Mouse (Mus musculus): ENCODE results near the gene Sipa1l3. TPM values are rescaled to one million over a fixed set of nuclear protein-coding genes. Genes with fewer than 3 reads are reported as not detected.

Gene Sipa1l3
- polyA plus RNA-seq, 1 experiment, result 93.0 TPM

GRCm38 (mm10) chr7:29383255-29383654 lies 135.2 kb downstream of the Sipa1l3 start:
- peak; percentile 79 for DNase-seq
- Histone ChIP-seq H3K36me3 (ENCODE audit: control insufficient read depth, insufficient read depth, low read length) (0 out of 2 replicates have a peak, but pooled peaks cover 4% of the 10 kb centered on the region), H3K27me3 (ENCODE audit: control insufficient read depth, insufficient read depth, low read length) (no peaks in the 10 kb centered on the region), H3K4me1 (replicated peaks; ENCODE audit: control insufficient read depth, insufficient read depth, low read length) (no peaks in the 10 kb centered on the region), H3K4me3 (ENCODE audit: control insufficient read depth, insufficient read depth, low read length) (no peak overlapping the region), H3K27ac (ENCODE audit: control insufficient read depth, insufficient read depth, low read length) (no peak overlapping the region)
- TF ChIP-seq POLR2A (IDR thresholded peaks at IDR 0.05; ENCODE audit: control insufficient read depth, extremely low read depth, insufficient read depth, low read length, poor library complexity) (no peak), CTCF (IDR thresholded peaks at IDR 0.05; ENCODE audit: borderline replicate concordance, control insufficient read depth, extremely low read depth, insufficient read depth, low read length, poor library complexity) (peak; percentile 92)
- WGBS, result 44% methylated on average over 10 of the region's 10 CpGs

DNA sequence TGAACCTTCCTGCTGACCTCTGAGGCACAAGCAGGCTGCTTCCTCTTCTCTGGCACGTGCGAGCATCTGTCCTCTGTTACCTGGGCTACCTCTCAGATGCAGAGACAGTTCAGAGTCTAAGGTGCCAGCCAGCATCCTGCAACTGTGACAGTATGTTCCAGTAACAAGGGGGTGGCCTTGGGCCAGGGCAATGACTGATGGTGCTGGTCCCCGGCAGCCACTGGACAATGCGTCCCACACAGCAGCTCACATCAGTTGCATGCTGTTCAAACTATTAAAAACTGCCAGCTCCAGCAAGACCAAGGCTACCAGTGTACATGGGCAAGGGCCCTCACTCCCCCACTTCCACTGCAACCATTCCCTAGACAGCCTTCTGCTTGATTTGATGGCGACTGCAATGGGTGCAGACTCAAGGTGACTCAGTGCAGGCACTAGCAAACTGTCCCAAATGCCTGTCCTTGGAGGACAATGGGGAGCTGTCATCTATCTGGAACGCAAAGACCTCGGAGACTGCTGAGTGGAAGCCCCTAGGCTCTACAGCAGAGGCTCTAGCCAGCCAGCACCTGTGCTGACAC lies 136.9 kb downstream of the Sipa1l3 start:
- TF ChIP-seq POLR2A (IDR thresholded peaks at IDR 0.05; ENCODE audit: control insufficient read depth, extremely low read depth, insufficient read depth, low read length, poor library complexity) (no peak), CTCF (IDR thresholded peaks at IDR 0.05; ENCODE audit: borderline replicate concordance, control insufficient read depth, extremely low read depth, insufficient read depth, low read length, poor library complexity) (no peak)
- Histone ChIP-seq H3K27me3 (ENCODE audit: control insufficient read depth, insufficient read depth, low read length) (no peaks in the 10 kb centered on the region), H3K4me1 (replicated peaks; ENCODE audit: control insufficient read depth, insufficient read depth, low read length) (no peaks in the 10 kb centered on the region), H3K27ac (ENCODE audit: control insufficient read depth, insufficient read depth, low read length) (no peak overlapping the region), H3K4me3 (ENCODE audit: control insufficient read depth, insufficient read depth, low read length) (no peak overlapping the region), H3K36me3 (ENCODE audit: control insufficient read depth, insufficient read depth, low read length) (no peaks in the 10 kb centered on the region)
- 96% methylated on average over 7 of the region's 7 CpGs for WGBS
- no peak for DNase-seq

GRCm38 (mm10) chr7:29374054-29374453 lies 144.4 kb downstream of the Sipa1l3 start:
- no peaks in the 10 kb centered on the region for H3K36me3 ChIP-seq (ENCODE audit: control insufficient read depth, insufficient read depth, low read length)
- TF ChIP-seq POLR2A (IDR thresholded peaks at IDR 0.05; ENCODE audit: control insufficient read depth, extremely low read depth, insufficient read depth, low read length, poor library complexity) (no peak), CTCF (IDR thresholded peaks at IDR 0.05; ENCODE audit: borderline replicate concordance, control insufficient read depth, extremely low read depth, insufficient read depth, low read length, poor library complexity) (no peak)
- no peak for DNase-seq
- H3K27me3 ChIP-seq (ENCODE audit: control insufficient read depth, insufficient read depth, low read length), result no peaks in the 10 kb centered on the region
- no peak overlapping the region for H3K4me3 ChIP-seq (ENCODE audit: control insufficient read depth, insufficient read depth, low read length)
- 79% methylated on average over 6 of the region's 6 CpGs for WGBS
- H3K27ac ChIP-seq (ENCODE audit: control insufficient read depth, insufficient read depth, low read length), result no peak overlapping the region
- no peaks in the 10 kb centered on the region for H3K4me1 ChIP-seq (replicated peaks; ENCODE audit: control insufficient read depth, insufficient read depth, low read length)

DNA sequence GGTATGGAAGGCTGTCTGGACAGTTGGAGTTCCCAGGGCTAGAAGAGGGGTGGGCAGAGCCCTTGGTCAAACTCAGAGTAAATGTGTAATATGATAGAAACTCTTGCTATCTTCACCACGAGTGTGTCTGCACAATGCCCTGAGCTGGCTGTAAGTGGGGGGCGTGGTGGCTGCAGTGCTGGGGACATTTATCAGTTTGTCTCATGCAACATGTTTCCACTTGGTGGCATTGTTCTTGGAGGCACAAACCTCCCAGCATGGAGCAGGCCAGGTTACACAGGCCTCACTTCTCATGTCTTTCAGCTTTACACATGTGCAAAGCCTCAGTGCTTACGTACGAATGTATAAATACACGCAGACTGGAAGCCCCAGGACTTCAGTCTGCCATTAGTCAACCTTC lies 146.3 kb downstream of the Sipa1l3 start:
- H3K27me3 ChIP-seq (ENCODE audit: control insufficient read depth, insufficient read depth, low read length), result no peaks in the 10 kb centered on the region
- no peak for TF ChIP-seq POLR2A (IDR thresholded peaks at IDR 0.05; ENCODE audit: control insufficient read depth, extremely low read depth, insufficient read depth, low read length, poor library complexity)
- TF ChIP-seq CTCF (IDR thresholded peaks at IDR 0.05; ENCODE audit: borderline replicate concordance, control insufficient read depth, extremely low read depth, insufficient read depth, low read length, poor library complexity), result no peak
- no peak overlapping the region for H3K27ac ChIP-seq (ENCODE audit: control insufficient read depth, insufficient read depth, low read length)
- no peak for DNase-seq
- no peak overlapping the region for H3K4me3 ChIP-seq (ENCODE audit: control insufficient read depth, insufficient read depth, low read length)
- H3K36me3 ChIP-seq (ENCODE audit: control insufficient read depth, insufficient read depth, low read length), result no peaks in the 10 kb centered on the region
- WGBS, result 94% methylated on average over 5 of the region's 5 CpGs
- H3K4me1 ChIP-seq (replicated peaks; ENCODE audit: control insufficient read depth, insufficient read depth, low read length), result peaks cover 13% of the 10 kb centered on the region

DNA sequence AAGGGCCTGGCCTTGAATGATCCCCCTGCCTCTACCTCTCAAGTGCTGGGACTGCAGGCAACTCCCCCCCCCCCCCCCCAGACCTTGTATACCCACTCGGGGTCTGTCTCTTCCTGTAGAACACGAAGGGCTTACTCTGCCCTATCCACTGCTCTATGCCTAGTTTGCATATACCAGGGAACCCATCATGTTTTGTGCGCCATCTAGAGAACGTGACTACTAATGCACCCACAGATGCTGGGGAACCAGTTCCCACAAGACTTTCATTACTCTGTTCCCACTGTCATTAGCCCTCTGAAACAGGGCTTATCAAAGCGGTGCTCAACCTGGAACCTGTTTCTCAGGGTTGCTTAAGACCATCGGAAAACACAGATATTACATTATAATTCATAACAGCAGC lies 148.4 kb downstream of the Sipa1l3 start:
- Histone ChIP-seq H3K27ac (ENCODE audit: control insufficient read depth, insufficient read depth, low read length) (no peak overlapping the region), H3K4me3 (ENCODE audit: control insufficient read depth, insufficient read depth, low read length) (no peak overlapping the region), H3K4me1 (replicated peaks; ENCODE audit: control insufficient read depth, insufficient read depth, low read length) (peaks cover 15% of the 10 kb centered on the region), H3K27me3 (ENCODE audit: control insufficient read depth, insufficient read depth, low read length) (no peaks in the 10 kb centered on the region), H3K36me3 (ENCODE audit: control insufficient read depth, insufficient read depth, low read length) (no peaks in the 10 kb centered on the region)
- peak; percentile 11 for DNase-seq
- TF ChIP-seq POLR2A (IDR thresholded peaks at IDR 0.05; ENCODE audit: control insufficient read depth, extremely low read depth, insufficient read depth, low read length, poor library complexity), result no peak
- TF ChIP-seq CTCF (IDR thresholded peaks at IDR 0.05; ENCODE audit: borderline replicate concordance, control insufficient read depth, extremely low read depth, insufficient read depth, low read length, poor library complexity), result no peak
- 69% methylated on average over 6 of the region's 6 CpGs for WGBS

DNA sequence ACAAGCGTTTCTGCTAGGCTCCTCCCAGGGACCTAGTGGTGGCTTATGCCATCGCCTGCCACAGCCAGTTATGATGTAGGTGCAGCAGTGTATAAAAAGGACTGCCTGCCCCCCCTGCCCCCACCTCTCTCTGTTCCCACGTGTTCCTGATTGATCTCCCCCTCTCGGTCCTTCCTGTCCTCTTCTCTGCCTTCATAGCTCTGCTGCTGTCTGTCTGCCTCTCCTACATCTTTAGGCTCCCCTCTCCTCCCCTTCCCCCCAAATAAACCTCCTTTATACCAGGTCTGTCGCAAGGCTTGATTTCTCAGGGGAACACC lies 150.5 kb downstream of the Sipa1l3 start:
- peaks cover 15% of the 10 kb centered on the region for H3K4me1 ChIP-seq (replicated peaks; ENCODE audit: control insufficient read depth, insufficient read depth, low read length)
- H3K27me3 ChIP-seq (ENCODE audit: control insufficient read depth, insufficient read depth, low read length), result no peaks in the 10 kb centered on the region
- peak; percentile 10 for DNase-seq
- TF ChIP-seq CTCF (IDR thresholded peaks at IDR 0.05; ENCODE audit: borderline replicate concordance, control insufficient read depth, extremely low read depth, insufficient read depth, low read length, poor library complexity) (no peak), POLR2A (IDR thresholded peaks at IDR 0.05; ENCODE audit: control insufficient read depth, extremely low read depth, insufficient read depth, low read length, poor library complexity) (no peak)
- H3K36me3 ChIP-seq (ENCODE audit: control insufficient read depth, insufficient read depth, low read length), result no peaks in the 10 kb centered on the region
- 59% methylated on average over 5 of the region's 5 CpGs for WGBS
- no peak overlapping the region for H3K4me3 ChIP-seq (ENCODE audit: control insufficient read depth, insufficient read depth, low read length)
- H3K27ac ChIP-seq (ENCODE audit: control insufficient read depth, insufficient read depth, low read length), result no peak overlapping the region

Measured in thymus, adult 2 months (tissue).